Mouse (Mus musculus): ENCODE measurements around the gene Vgll4.

- no peak for TF ChIP-seq POLR2A (IDR thresholded peaks at IDR 0.05; ENCODE audit: low read depth, low read length)
- no peak for TF ChIP-seq CTCF (IDR thresholded peaks at IDR 0.05; ENCODE audit: borderline replicate concordance, insufficient read depth, low read length)
Measured at GRCm38 (mm10) chr6:114812779-114813178, 157.0 kb downstream of the Vgll4 start.
